Mouse (Mus musculus): Measurements from ENCODE around the gene Gm16485. TPM values are rescaled to one million over a fixed set of nuclear protein-coding genes. Genes with fewer than 3 reads are reported as not detected.

Gene Gm16485
- polyA plus RNA-seq, 1 experiment from 2014 or later, result 0.76 TPM

DNA sequence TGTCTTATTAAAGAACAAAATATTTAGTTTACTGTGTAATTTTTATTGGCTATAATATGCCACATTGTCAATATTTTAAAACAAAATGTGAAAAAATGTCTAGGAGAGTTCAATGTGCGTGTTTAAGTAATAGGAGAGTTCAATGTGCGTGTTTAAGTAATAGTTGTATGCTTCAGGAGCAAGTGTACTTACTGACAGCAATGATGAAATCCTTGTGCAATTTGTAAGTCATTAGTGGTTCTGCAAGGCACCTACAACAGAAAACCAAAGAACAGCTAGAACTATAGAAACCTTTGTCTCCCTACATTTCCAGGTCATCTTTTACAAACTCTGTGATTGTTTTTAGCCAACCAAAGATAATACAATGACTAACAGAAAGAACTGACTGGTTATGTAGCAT, 43.5 kb downstream of the Gm16485 start:
- H3K27me3 ChIP-seq (ENCODE audit: control insufficient read depth, insufficient read depth, low read length), result no peaks in the 10 kb centered on the region
- no peak overlapping the region for H3K4me2 ChIP-seq (replicated peaks)
- no peak overlapping the region for H3K4me3 ChIP-seq (replicated peaks; ENCODE audit: low read length)
- no peak overlapping the region for H3K27ac ChIP-seq
- 92% methylated on average over 2 of the region's 2 CpGs for WGBS
- H3K36me3 ChIP-seq (replicated peaks; ENCODE audit: control insufficient read depth, insufficient read depth), result no peaks in the 10 kb centered on the region
- H3K9me3 ChIP-seq (ENCODE audit: control insufficient read depth, low read length), result no peaks in the 10 kb centered on the region
- no peak overlapping the region for H3K9ac ChIP-seq
- ATAC-seq (ENCODE audit: low FRiP score) (no peak), DNase-seq (ENCODE audit: low spot score) (no peak)
- no peaks in the 10 kb centered on the region for H3K4me1 ChIP-seq (replicated peaks; ENCODE audit: control insufficient read depth, insufficient read depth, low read length)

Other genes with a start within 250 kb of the Gm16485 start
- 2.6 and 3.0 TPM in 2 replicates for gene Pgr, start 72.0 kb upstream of the Gm16485 start, polyA plus RNA-seq (2014; fragmentation: Nextera tagmentation; extraction: Ambion mirVana)